Mouse (Mus musculus): ENCODE results near the gene Slc27a2. TPM values are rescaled to one million over a fixed set of nuclear protein-coding genes. Genes with fewer than 3 reads are reported as not detected.
"Not testable (repeated sequence)": the region's sequence is repeated elsewhere in the genome, so short reads cannot be mapped to it uniquely, and the experiment has no call there.

The Slc27a2 gene
- total RNA-seq, 2 experiments from 2014 or later, result 0.21 TPM; not detected in 1

- DNase-seq, result no peak
- intact Hi-C loops (cut with DNase I; ENCODE audit: low total_unique reads), result loop anchor here (10.0 kb wide), 2 partner anchors 67 to 187 kb away; partner anchors contain the start of gene Usp50
Measured at GRCm38 (mm10) chr2:126597279-126598241, 45.4 kb downstream of the Slc27a2 start.

DNA sequence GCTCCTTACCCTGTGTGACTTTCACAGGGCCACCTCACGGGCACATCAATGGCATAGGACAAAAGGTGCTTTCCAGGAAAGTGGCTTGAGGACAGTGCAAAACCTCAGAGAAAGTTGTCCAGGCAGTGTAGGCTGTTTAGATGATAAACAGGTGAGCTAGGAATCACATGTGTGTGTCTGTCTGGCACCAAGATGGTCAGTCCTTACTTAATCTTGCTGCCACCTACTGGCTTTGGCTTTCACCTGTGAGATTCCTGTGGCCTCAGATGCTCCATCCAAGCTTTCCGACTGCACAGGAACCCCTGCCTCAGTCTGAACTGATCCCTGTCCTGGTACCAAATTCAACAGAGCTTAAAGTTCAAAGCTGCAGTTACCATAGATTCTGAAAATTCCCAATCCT, 46.2 kb downstream of the Slc27a2 start:
- intact Hi-C loops (cut with DNase I; ENCODE audit: low total_unique reads), result loop anchor here (10.0 kb wide), 2 partner anchors 66 to 186 kb away; partner anchors contain the start of gene Usp50
- no peak for DNase-seq

DNA sequence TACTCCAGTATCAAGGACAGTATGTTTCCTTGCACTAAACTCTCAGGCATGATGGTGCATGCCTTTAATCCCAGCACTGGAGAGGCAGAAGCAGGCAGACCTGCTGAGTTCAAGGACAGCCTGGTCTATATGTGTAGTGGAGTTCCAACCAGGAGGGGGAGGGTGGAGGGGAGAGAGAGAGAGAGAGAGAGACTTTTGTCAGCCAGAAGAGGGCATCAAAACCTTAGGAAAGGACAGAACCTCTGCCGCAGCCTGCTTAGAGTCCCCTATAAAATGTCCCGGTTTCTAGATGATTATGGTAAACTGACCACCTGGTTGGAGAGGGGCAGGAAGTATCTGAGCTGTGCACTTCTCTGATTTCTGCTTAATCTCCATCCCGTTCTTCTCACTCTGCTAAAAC, 46.8 kb downstream of the Slc27a2 start:
- intact Hi-C loops (cut with DNase I; ENCODE audit: low total_unique reads), result loop anchor here (10.0 kb wide), 2 partner anchors 66 to 186 kb away; partner anchors contain the start of gene Usp50
- no peak for DNase-seq

GRCm38 (mm10) chr2:126600533-126600932, 48.3 kb downstream of the Slc27a2 start:
- DNase-seq, result no peak
- intact Hi-C loops (cut with DNase I; ENCODE audit: low total_unique reads), result no loop called here

DNA sequence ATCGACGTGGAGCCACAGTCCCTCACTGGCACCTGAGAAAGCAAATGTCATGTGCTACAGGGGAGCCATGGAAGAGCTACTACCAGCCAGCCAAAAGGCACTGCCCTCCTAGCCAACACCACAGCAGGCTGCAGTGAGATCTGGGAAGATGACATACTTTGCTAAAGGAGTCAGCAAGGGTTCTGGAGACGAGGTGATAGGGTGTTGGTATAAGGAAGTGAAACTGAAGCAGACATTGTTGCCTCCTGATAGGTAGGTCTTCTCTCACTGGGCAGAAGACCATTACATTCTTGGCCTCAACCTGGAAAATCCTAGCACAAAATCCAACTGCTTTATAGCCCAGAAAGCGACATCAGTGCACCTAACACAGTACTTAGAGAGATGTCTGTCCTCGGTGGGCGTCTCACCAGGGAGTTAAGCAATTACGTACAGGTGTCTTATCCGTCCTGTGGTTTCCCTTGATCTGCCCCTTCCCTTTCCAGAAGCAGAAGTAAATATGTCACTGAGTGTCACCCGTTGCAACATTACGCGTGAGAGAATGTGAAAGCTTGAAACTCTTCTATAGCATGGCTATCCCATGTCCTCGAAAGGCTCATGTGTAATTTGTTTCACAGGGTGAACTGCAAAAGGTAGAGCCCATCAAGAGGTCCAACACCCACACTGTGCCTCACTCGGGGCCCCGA, 49.9 kb downstream of the Slc27a2 start:
- intact Hi-C loops (cut with DNase I; ENCODE audit: low total_unique reads), result no loop called here
- no peak for DNase-seq

DNA sequence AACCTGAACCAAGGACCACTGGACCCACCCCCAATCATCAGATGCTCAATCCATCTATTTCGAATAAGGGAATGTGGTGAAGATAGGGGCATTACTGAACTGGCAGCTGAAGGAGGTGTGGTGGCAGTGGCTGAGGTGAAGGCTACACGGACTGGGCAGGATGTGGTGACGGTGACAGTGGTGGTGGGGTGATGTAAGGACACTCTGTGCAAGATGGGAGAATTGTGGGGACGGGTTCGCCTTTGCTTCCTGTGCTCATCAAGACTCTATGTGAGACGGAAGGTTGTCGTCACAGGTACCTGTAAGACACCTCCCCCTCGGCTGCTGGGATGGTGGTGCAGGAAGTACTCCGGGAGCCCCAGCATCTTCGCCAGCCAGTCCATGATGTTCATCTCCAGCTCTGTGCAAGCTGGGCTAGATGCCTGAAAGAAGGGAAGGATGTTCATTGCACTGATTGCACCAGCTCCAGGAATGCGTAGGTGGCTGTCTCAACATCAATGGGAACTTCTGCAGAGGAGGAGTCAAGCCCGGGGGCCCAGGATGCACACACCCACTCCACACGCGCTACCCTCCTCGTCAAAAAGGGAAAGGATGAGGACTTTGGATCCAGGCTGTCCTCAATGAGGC, 54.0 kb downstream of the Slc27a2 start:
- intact Hi-C loops (cut with DNase I; ENCODE audit: low total_unique reads), result no loop called here
- DNase-seq, result no peak

- intact Hi-C loops (cut with DNase I; ENCODE audit: low total_unique reads), result no loop called here
- DNase-seq, result no peak
Measured at GRCm38 (mm10) chr2:126606688-126607062, 54.5 kb downstream of the Slc27a2 start.

GRCm38 (mm10) chr2:126607553-126608203, 55.5 kb downstream of the Slc27a2 start:
- no peak for DNase-seq
- intact Hi-C loops (cut with DNase I; ENCODE audit: low total_unique reads), result no loop called here

- intact Hi-C loops (cut with DNase I; ENCODE audit: low total_unique reads); DNase-seq: not testable (repeated sequence)
Measured at GRCm38 (mm10) chr2:126609600-126609999, 57.4 kb downstream of the Slc27a2 start.

DNA sequence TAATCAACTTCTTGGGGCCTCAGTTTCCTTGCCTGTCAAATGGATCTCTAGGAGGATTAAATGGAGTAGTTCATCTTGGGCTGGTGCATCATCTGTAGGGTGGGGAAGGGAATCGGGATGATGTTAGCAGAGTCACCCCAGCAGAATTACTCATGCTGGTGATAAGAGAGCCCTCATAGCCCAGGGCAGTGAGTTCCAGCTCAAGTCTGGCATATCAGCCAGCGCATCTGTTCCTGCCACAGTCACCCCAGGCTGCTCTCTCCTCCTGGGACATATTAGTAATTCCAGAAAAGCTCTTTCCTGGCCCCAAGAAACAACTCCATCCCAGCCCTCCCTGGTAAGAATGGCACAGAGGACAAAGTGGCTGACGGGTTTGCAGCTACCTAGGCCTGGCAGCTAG, 63.1 kb downstream of the Slc27a2 start:
- intact Hi-C loops (cut with DNase I; ENCODE audit: low total_unique reads), result no loop called here
- DNase-seq, result no peak

- DNase-seq, result no peak
Measured at GRCm38 (mm10) chr2:126618470-126619179, 66.4 kb downstream of the Slc27a2 start.

GRCm38 (mm10) chr2:126619249-126619704, 67.1 kb downstream of the Slc27a2 start, which contains the start of gene Hdc:
TSS of gene Hdc (minus strand) at chr2:126619299.
- intact Hi-C loops (cut with DNase I; ENCODE audit: low total_unique reads), result no loop called here
- DNase-seq, result no peak

More at GRCm38 (mm10) chr2:126618470-126619179, 66.4 kb downstream of the Slc27a2 start:
- intact Hi-C loops (cut with DNase I; ENCODE audit: low total_unique reads), result no loop called here

- intact Hi-C loops (cut with DNase I; ENCODE audit: low total_unique reads), result no loop called here
- DNase-seq, result no peak
Measured at GRCm38 (mm10) chr2:126622455-126622854, 70.2 kb downstream of the Slc27a2 start.

DNA sequence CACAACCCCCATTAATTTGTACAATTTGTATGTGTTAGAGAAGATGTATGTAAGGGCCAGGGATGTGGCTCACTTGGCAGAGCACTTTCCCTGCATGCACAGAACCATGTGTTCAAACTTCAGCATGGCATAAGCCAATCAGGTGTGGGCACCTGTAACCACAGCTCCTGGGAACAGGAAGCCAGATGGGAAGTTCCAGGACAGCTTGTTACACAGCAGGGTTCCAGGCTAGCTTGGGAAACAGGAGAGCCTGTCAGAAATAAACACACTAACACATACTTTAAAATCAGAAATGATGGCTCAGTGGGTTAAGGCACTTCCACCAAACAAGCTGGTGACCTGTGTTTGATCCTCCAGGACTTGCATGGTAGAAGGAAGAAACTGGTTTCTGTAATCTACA, 70.9 kb downstream of the Slc27a2 start:
- DNase-seq, result no peak
- intact Hi-C loops (cut with DNase I; ENCODE audit: low total_unique reads), result no loop called here

GRCm38 (mm10) chr2:126628455-126628995, 76.3 kb downstream of the Slc27a2 start:
- DNase-seq, result no peak
- intact Hi-C loops (cut with DNase I; ENCODE audit: low total_unique reads), result no loop called here

- intact Hi-C loops (cut with DNase I; ENCODE audit: low total_unique reads), result no loop called here
- DNase-seq, result no peak
Measured at GRCm38 (mm10) chr2:126633165-126633564, 81.0 kb downstream of the Slc27a2 start.

DNA sequence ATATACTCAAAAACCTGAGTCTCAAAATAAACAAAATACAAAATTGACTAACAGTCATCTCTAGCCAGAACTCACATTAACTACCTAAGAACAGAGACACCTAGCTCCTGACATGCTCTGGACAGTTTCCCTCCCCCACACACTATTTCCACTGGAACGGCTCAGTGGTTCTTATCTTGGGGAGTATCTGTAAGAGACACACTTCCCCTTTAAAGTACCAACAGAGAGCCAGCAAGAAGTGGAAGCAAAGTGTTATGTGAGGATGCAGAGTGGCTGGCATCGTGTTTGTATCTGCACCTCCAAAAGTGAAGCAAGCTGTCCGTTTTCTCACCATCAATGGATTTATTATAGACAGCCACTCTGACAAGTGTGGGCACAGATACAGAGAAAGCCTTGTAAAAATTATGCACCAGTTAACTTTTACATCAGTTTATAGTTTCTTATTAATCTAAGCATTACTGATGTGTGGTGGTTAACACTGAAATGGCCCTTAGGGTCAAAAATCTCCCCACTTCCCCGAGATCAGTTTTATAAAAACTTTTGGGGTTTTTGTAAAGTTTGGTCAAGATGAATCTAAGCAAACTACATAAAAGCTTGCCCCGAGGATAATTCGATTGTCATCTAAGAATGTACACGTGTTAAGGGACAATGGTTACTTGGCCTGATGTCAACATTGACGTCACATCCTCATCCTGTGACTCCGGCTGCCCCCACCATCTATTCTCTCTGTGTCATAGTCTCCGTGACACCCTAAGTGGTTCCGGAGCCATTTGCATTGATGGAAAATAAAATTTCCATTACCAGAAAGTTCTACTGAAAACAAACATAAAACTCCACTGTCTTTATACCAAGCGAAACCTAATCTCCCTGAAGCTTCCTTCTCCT, 84.0 kb downstream of the Slc27a2 start:
- intact Hi-C loops (cut with DNase I; ENCODE audit: low total_unique reads), result no loop called here
- no peak for DNase-seq
